Mouse (Mus musculus): ENCODE measurements around the gene Hmgn1. TPM values are rescaled to one million over a fixed set of nuclear protein-coding genes. Genes with fewer than 3 reads are reported as not detected.

Hmgn1 gene
- polyA plus RNA-seq, 1 experiment from 2014 or later = 432 TPM

- Histone ChIP-seq H3K4me1 (replicated peaks; ENCODE audit: control insufficient read depth, insufficient read depth, low read length) (peaks cover 13% of the 10 kb centered on the region), H3K36me3 (ENCODE audit: control insufficient read depth, insufficient read depth) (no peaks in the 10 kb centered on the region), H3K4me2 (ENCODE audit: low read length) (peak overlapping the region; percentile 70), H3K27me3 (replicated peaks; ENCODE audit: control insufficient read depth, insufficient read depth, low read length) (no peaks in the 10 kb centered on the region), H3K4me3 (replicated peaks; ENCODE audit: low read length) (peak overlapping the region; percentile 94), H3K9me3 (ENCODE audit: control insufficient read depth, low read length) (no peaks in the 10 kb centered on the region), H3K27ac (ENCODE audit: low read length) (peak overlapping the region; percentile 91), H3K9ac (replicated peaks; ENCODE audit: low read depth, low read length) (peak overlapping the region; percentile 91)
- ATAC-seq = peak; percentile 4; the same call in 1 of the 2 replicates
- WGBS = 6% methylated on average over 20 of the region's 20 CpGs
Observed at GRCm38 (mm10) chr16:96083179-96083646, 44.3 kb downstream of the Hmgn1 start.

- peak; percentile 75 for ATAC-seq
Observed at GRCm38 (mm10) chr16:96082301-96083178, 45.0 kb downstream of the Hmgn1 start, which contains the start of gene Brwd1. Brwd1 (minus strand) TSS chr16:96082526.

GRCm38 (mm10) chr16:96081742-96082241 lies 45.7 kb downstream of the Hmgn1 start:
- Histone ChIP-seq H3K27me3 (replicated peaks; ENCODE audit: control insufficient read depth, insufficient read depth, low read length) (no peaks in the 10 kb centered on the region), H3K27ac (ENCODE audit: low read length) (peak overlapping the region; percentile 91), H3K9ac (replicated peaks; ENCODE audit: low read depth, low read length) (peak overlapping the region; percentile 91), H3K9me3 (ENCODE audit: control insufficient read depth, low read length) (no peaks in the 10 kb centered on the region), H3K4me2 (ENCODE audit: low read length) (peak overlapping the region; percentile 70), H3K4me1 (replicated peaks; ENCODE audit: control insufficient read depth, insufficient read depth, low read length) (peaks cover 13% of the 10 kb centered on the region), H3K36me3 (ENCODE audit: control insufficient read depth, insufficient read depth) (peaks cover 3% of the 10 kb centered on the region), H3K4me3 (replicated peaks; ENCODE audit: low read length) (peak overlapping the region; percentile 94)
- ATAC-seq = peak; percentile 41
- under 1% methylated on average over 67 of the region's 68 CpGs for WGBS

More at GRCm38 (mm10) chr16:96082301-96083178, 45.0 kb downstream of the Hmgn1 start, which contains the start of gene Brwd1:
- under 1% methylated on average over 90 of the region's 107 CpGs for WGBS
- Histone ChIP-seq H3K9ac (replicated peaks; ENCODE audit: low read depth, low read length) (peak within 1 kb of the TSS; percentile 91), H3K27ac (ENCODE audit: low read length) (peak within 1 kb of the TSS; percentile 91), H3K4me1 (replicated peaks; ENCODE audit: control insufficient read depth, insufficient read depth, low read length) (peaks cover 13% of the 10 kb centered on the region), H3K4me2 (ENCODE audit: low read length) (peak within 1 kb of the TSS; percentile 70), H3K27me3 (replicated peaks; ENCODE audit: control insufficient read depth, insufficient read depth, low read length) (no peaks in the 10 kb centered on the region), H3K9me3 (ENCODE audit: control insufficient read depth, low read length) (no peaks in the 10 kb centered on the region), H3K36me3 (ENCODE audit: control insufficient read depth, insufficient read depth) (peaks cover 3% of the 10 kb centered on the region), H3K4me3 (replicated peaks; ENCODE audit: low read length) (peak within 1 kb of the TSS; percentile 94)

- Histone ChIP-seq H3K36me3 (ENCODE audit: control insufficient read depth, insufficient read depth) (peaks cover 3% of the 10 kb centered on the region), H3K4me3 (replicated peaks; ENCODE audit: low read length) (peak overlapping the region; percentile 94), H3K4me1 (replicated peaks; ENCODE audit: control insufficient read depth, insufficient read depth, low read length) (peaks cover 13% of the 10 kb centered on the region), H3K9ac (replicated peaks; ENCODE audit: low read depth, low read length) (peak overlapping the region; percentile 91), H3K27me3 (replicated peaks; ENCODE audit: control insufficient read depth, insufficient read depth, low read length) (no peaks in the 10 kb centered on the region), H3K4me2 (ENCODE audit: low read length) (peak overlapping the region; percentile 70), H3K9me3 (ENCODE audit: control insufficient read depth, low read length) (no peaks in the 10 kb centered on the region), H3K27ac (ENCODE audit: low read length) (peak overlapping the region; percentile 91)
- peak; percentile 86 for ATAC-seq
- whole genome bisulfite sequencing = 1% methylated on average over 17 of the region's 28 CpGs
Observed at GRCm38 (mm10) chr16:96081331-96081730, 46.2 kb downstream of the Hmgn1 start.

- 86% methylated on average over 7 of the region's 7 CpGs for WGBS
- no peak overlapping the region for H3K4me3 ChIP-seq (replicated peaks; ENCODE audit: low read length)
- no peak overlapping the region; the same call in 1 of the 2 replicates for H3K4me2 ChIP-seq (ENCODE audit: low read length)
- no peak overlapping the region for H3K27ac ChIP-seq (ENCODE audit: low read length)
- no peak overlapping the region for H3K9ac ChIP-seq (replicated peaks; ENCODE audit: low read depth, low read length)
- ATAC-seq = no peak
- no peaks in the 10 kb centered on the region for H3K9me3 ChIP-seq (ENCODE audit: control insufficient read depth, low read length)
- H3K4me1 ChIP-seq (replicated peaks; ENCODE audit: control insufficient read depth, insufficient read depth, low read length) = peaks cover 13% of the 10 kb centered on the region
- no peaks in the 10 kb centered on the region for H3K27me3 ChIP-seq (replicated peaks; ENCODE audit: control insufficient read depth, insufficient read depth, low read length)
- H3K36me3 ChIP-seq (ENCODE audit: control insufficient read depth, insufficient read depth) = peaks cover 5% of the 10 kb centered on the region
Observed at GRCm38 (mm10) chr16:96080524-96080923, 47.0 kb downstream of the Hmgn1 start.

Other genes with a start within 250 kb of the Hmgn1 start
- 62.0 and 65.8 TPM in 2 replicates for gene Psmg1, start 136.8 kb downstream of the Hmgn1 start, polyA plus RNA-seq (2015; fragmentation: Nextera tagmentation; extraction: Ambion mirVana)
- 218 and 229 TPM in 2 replicates for gene Brwd1, start 45.2 kb downstream of the Hmgn1 start, polyA plus RNA-seq (2015; fragmentation: Nextera tagmentation; extraction: Ambion mirVana)
- 188 and 197 TPM in 2 replicates for gene Wrb, start 17.7 kb upstream of the Hmgn1 start, polyA plus RNA-seq (2015; fragmentation: Nextera tagmentation; extraction: Ambion mirVana)
- gene Lca5l, start 64.5 kb upstream of the Hmgn1 start, polyA plus RNA-seq (2015; fragmentation: Nextera tagmentation; extraction: Ambion mirVana) = 0.76 and 1.2 TPM in 2 replicates
- 1.0 and 2.1 TPM in 2 replicates for gene Sh3bgr, start 72.7 kb upstream of the Hmgn1 start, polyA plus RNA-seq (2015; fragmentation: Nextera tagmentation; extraction: Ambion mirVana)
- 1.5 and 2.2 TPM in 2 replicates for gene B3galt5, start 108.1 kb upstream of the Hmgn1 start, polyA plus RNA-seq (2015; fragmentation: Nextera tagmentation; extraction: Ambion mirVana)

Data from forebrain, embryonic 16.5 days (tissue).